Mouse (Mus musculus) midbrain, embryonic 14.5 days (tissue): ENCODE results near the gene Ccsap. TPM values are rescaled to one million over a fixed set of nuclear protein-coding genes. Genes with fewer than 3 reads are reported as not detected.
A peak's percentile ranks its signal among the peaks of the same experiment; 100 is the strongest.

Source experiments
- ATAC-seq: fragments of 200-750 bp; cut with Nextera tagmentation; 2 replicates; pipeline ENCODE4 v1.8.0; 2017; ENCODE audit warnings: moderate number of reproducible peaks, moderate library complexity; ENCODE audit not compliant: low FRiP score, low TSS enrichment
- DNase-seq: peaks from one replicate; pipeline ENCODE4 v3.0.0-alpha.2; 2015
- H3K27ac ChIP-seq: fragments of 300-500 bp; sonication (generic); replicated peaks from 2 replicates; pipeline ENCODE4 v1.5.1; 2014; ENCODE audit warnings: mild to moderate bottlenecking, low read depth, low read length, moderate library complexity
- H3K27me3 ChIP-seq: fragments of 300-500 bp; sonication (generic); 2 replicates; pipeline ENCODE4 v1.6.1; 2014; ENCODE audit warnings: low read length, control low read depth, mixed read lengths; ENCODE audit not compliant: control insufficient read depth, insufficient read depth
- H3K36me3 ChIP-seq: fragments of 300-500 bp; sonication (generic); 2 replicates; pipeline ENCODE4 v1.6.1; 2014; ENCODE audit warnings: low read length, control low read depth; ENCODE audit not compliant: control insufficient read depth, insufficient read depth
- H3K4me1 ChIP-seq: fragments of 300-500 bp; sonication (generic); 2 replicates; pipeline ENCODE4 v1.6.1; 2014; ENCODE audit warnings: mild to moderate bottlenecking, antibody characterized with exemption, low read length, control low read depth; ENCODE audit not compliant: control insufficient read depth, insufficient read depth
- H3K4me2 ChIP-seq: fragments of 300-500 bp; sonication (generic); 2 replicates; pipeline ENCODE4 v1.6.1; 2014; ENCODE audit warnings: mild to moderate bottlenecking, low read length, moderate library complexity
- H3K4me3 ChIP-seq: fragments of 300-500 bp; sonication (generic); replicated peaks from 2 replicates; pipeline ENCODE4 v1.5.1; 2014; ENCODE audit warnings: low read depth, low read length
- H3K9ac ChIP-seq: fragments of 300-500 bp; sonication (generic); replicated peaks from 2 replicates; pipeline ENCODE4 v1.6.1; 2014; ENCODE audit warnings: mild to moderate bottlenecking, low read length, moderate library complexity
- H3K9me3 ChIP-seq: fragments of 300-500 bp; sonication (generic); 2 replicates; pipeline ENCODE4 v1.6.1; 2016; ENCODE audit warnings: low read length, control low read depth, mixed read lengths; ENCODE audit not compliant: control insufficient read depth
- whole genome bisulfite sequencing: fragments of 180-500 bp; shearing (Covaris S2); extraction: QIAGEN DNeasy Blood & Tissue Kit; methylation state at CpG from one replicate; pipeline ENCODE4 v1.1.7; 2014; 5-methylcytosine and 5-hydroxymethylcytosine counted together
- polyA plus RNA-seq: library from polyadenylated mRNA; unstranded; fragments of >200 nt; fragmentation: Nextera tagmentation; extraction: Ambion mirVana; gene quantifications from 2 replicates; pipeline ENCODE4 v1.2.1, GENCODE M21; 2014

Gene Ccsap
- polyA plus RNA-seq, 1 experiment from 2014 or later = 4.5 TPM

GRCm38 (mm10) chr8:123791845-123792225, 68.2 kb downstream of the Ccsap start:
- Histone ChIP-seq H3K27ac (peak overlapping the region; percentile 26; the same call in 1 of the 2 replicates), H3K4me2 (no peak overlapping the region), H3K36me3 (no peaks in the 10 kb centered on the region), H3K4me1 (no peaks in the 10 kb centered on the region), H3K27me3 (no peaks in the 10 kb centered on the region), H3K9ac (no peak overlapping the region), H3K4me3 (no peak overlapping the region), H3K9me3 (no peaks in the 10 kb centered on the region)
- DNase-seq (no peak), ATAC-seq (no peak)
- WGBS = 56% methylated on average over 7 of the region's 7 CpGs

DNA sequence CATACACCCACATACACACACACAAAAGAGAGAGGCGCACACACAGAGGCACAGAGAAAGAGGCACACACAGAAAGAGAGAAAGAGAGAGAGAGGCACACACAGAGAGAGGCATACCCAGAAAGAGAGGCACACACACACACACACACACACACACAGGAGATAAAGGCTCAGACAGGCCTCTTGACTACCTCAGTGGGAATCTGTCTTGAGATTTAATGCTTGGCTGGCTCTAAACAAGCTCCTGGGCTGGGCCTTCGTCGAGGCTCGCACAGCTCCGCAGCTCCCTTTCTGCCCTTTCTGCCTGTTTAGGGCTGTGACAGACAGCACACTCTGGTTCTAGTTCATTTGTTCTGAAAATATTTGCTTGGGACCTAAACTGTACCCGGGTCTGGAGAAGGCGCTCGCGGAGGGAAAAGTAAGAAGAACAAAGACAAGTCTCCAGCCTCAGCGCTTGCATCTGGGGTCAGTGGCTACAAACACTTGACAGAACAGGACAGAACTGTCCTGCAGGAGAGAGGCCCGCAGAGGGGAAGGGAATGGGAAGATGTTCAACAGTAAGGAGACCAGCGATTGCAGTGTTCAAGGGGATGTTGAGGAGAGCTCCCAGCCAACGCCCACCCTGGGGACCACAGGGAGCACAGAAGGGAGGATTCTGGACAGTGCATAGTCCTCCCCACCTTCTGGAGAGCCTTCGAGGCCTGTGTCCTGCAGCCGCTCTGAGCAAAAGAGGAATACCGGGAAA, 68.7 kb downstream of the Ccsap start:
- DNase-seq = peak; percentile 42
- no peak overlapping the region for H3K4me2 ChIP-seq
- peak overlapping the region; percentile 26; the same call in 1 of the 2 replicates for H3K27ac ChIP-seq
- no peaks in the 10 kb centered on the region for H3K36me3 ChIP-seq
- H3K4me1 ChIP-seq = no peaks in the 10 kb centered on the region
- 18% methylated on average over 16 of the region's 16 CpGs for WGBS
- H3K4me3 ChIP-seq = no peak overlapping the region
- ATAC-seq = no peak
- H3K9ac ChIP-seq = no peak overlapping the region; the same call in 1 of the 2 replicates
- no peaks in the 10 kb centered on the region for H3K27me3 ChIP-seq
- no peaks in the 10 kb centered on the region for H3K9me3 ChIP-seq

Other genes with a start within 250 kb of the Ccsap start
- gene Rhou, start 206.3 kb downstream of the Ccsap start, polyA plus RNA-seq = 10.0 and 12.9 TPM in 2 replicates
- 69.8 and 75.8 TPM in 2 replicates for gene Rab4a, start 54.2 kb downstream of the Ccsap start, polyA plus RNA-seq
- 3.7 and 5.5 TPM in 2 replicates for gene Acta1, start 34.5 kb upstream of the Ccsap start, polyA plus RNA-seq
- 17.9 and 33.7 TPM in 2 replicates for gene Nup133, start 89.1 kb upstream of the Ccsap start, polyA plus RNA-seq
- gene Abcb10, start 122.9 kb upstream of the Ccsap start, polyA plus RNA-seq = 15.6 and 18.4 TPM in 2 replicates
- 23.3 and 29.9 TPM in 2 replicates for gene Taf5l, start 161.2 kb upstream of the Ccsap start, polyA plus RNA-seq
- gene Urb2, start 161.3 kb upstream of the Ccsap start, polyA plus RNA-seq = 4.0 and 5.7 TPM in 2 replicates